Mouse (Mus musculus) thymus, postnatal 25 days (tissue): ENCODE data around the gene Nup188.

ENCODE experiments used
- DNase-seq: peaks from one replicate; pipeline ENCODE4 v3.0.0; 2022

The Nup188 gene

DNA sequence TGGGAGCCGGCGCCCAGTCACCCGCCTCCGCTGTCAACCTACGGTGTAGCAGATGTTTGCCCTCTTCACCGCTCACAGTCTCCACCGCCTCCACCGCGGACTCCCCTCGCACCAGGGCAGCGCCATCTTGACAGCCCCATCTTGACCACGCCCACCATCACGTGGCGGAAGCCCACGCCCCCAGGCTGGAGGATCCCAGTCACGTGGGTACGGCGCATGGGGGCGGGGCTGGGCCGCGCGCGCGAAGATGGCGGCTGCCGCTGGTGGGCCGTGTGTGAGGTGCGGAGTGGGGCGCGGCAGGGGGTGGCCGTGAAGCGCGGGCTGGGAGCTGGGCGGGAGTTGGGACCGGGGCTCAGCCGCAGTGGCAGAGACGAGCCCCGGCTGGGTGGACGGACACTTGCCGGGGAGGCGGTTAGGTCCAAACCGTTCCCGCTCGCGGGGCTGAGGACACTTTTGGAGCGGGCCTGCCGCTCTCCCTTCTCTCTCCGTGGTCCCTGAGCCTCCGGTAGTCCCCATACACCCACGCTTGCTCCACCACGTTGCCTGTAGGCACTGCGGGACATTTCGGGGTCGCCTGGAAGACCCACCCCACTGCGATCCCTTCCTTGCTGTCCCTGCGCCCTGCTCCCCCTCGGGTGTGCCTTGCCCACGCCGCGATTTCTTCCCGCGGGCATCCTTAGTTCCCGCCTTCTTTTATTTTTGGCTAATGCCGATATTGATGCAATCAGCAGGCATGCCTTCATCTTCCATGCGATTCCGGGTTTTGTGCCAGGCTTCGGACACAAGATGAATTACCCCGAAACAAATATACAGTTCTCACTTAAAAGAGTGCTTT lies at the start of gene Nup188, which contains the start of gene Dolk:
Nup188 (plus strand) TSS at position 206 of the 835 bp plus-strand sequence.
Dolk (minus strand) TSS at position 143 of the 835 bp plus-strand sequence.
- peak; percentile 98 for DNase-seq

DNA sequence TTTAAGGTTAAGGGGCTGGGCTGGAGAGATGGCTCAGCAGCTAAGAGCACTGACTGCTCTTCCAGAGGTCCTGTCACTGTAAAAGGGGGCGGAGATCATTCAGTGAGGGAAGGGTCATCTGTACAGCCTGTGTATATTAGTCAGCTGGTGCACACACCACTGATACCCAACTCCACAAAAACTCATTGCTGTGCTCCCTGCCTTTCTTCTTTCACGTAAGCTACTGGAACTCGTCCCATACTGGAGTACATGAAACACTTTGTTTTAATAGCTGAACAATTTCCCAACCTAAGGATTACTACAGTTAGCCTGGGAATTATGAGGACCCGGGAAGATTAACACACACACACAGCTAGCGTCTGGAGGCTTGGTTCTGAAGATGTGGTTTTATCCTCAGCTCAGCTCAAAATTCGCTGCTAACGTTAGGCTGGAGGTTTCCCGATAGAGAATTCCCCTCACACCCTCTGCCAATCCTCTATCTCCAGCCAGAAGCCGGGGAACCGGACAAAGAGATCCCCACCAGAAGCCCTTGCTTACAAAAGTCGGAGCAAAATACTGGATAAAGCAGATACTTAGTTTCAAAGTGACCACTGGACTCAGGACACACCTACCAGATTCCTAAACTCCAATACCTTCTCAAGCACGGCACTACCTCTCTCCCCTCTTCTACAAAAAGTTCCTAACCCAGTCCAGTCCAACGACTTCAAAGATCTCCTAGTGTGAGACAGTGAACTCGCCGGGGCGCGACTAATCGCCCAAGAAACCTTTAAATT lies 49.6 kb upstream of the Nup188 start:
- no peak for DNase-seq

- peak; percentile 100 for DNase-seq
Observed at GRCm38 (mm10) chr2:30237199-30237880, 48.9 kb upstream of the Nup188 start, which contains the start of gene Lrrc8a. Gene Lrrc8a (plus strand): TSS chr2:30237715.

GRCm38 (mm10) chr2:30237881-30238280 lies 48.3 kb upstream of the Nup188 start:
- DNase-seq = peak; percentile 76

DNA sequence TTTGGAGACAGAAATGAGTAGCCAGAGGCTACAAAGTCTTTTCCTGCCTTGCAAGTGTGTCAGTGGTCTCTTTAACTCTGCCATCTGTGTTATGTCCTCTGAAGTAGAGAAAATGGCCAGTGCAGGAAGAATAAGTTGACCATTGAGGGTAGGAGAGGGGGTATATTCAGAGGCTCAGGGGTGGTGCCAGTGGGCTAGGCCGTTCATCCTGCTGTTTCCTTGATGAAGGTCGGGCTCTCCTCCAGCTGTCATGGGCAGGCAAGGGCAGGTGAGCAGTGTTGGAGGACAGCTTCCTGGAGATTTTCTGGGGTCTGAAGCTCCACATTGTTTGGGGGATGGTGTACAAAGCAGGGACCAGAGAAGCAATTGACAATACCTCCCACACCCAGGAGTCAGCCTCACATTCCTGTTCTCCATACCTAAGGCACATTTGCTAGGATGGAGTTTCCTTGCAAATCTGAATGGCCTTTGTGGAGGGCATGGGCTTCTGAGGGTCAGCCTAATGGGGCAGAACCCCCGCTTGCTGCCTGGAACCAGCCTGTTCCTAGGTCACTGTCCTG lies 47.2 kb upstream of the Nup188 start:
- no peak for DNase-seq

DNA sequence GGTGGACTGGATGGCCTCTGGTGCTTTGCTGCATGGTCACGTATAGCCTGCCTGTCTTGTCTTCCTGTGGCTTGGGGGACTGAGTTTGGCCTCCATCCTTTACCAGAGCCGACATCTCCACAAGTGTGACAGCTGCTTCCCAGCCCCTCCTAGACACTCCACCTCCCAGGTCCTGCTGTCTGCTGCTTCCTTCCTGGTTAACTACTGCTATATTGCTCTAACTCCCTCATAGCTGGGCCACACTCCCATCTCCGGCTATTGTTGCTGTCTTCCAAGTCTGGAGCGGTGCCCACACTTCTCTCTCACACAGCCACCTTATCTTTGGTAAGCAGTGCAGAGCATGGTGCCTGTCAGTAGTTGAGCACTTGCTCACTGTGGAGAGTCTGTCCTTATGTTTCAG lies 46.4 kb upstream of the Nup188 start:
- no peak for DNase-seq

DNA sequence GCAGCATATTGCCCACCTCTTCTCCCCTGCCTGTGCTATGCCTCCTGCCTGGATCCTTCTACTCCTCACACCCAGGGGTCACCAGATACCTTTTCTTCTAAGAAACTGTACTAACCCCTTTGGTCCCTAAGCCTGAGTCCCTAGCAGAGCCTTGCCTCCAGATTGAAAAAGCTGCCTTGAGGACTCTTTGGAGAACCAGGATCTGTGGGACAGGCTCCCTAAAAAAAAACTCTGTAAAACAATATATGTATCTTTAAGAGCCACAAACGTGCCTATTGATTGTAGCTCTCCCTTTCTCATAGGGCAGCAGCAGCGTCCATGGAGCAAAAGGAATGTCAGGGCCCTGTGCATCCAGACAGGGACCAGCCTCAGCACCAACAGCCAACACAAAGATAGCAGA lies 45.9 kb upstream of the Nup188 start, which contains the start of gene Gm28035:
Gm28035 (plus strand) TSS at position 301 of the 400 bp plus-strand sequence.
- DNase-seq = no peak

DNA sequence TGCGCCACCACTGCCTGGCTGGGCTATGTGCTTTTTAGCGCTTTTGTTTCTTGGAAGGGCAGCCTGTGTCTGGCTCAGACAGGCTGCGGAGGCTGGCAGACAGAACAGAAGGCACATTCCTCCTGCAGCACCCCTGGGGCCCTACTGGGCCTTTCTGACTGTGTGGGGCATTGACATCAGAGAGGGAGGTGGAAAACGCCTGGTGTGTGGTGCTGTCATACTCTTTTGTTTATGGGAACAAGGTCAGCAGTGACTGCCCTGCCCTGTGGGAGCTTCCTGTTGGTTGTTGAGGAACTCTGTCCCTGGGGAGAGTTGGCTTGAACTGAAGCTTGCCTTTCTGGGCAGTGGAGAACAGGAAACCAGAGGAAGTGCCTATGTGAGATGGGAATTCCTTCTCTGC lies 43.7 kb upstream of the Nup188 start:
- no peak for DNase-seq

GRCm38 (mm10) chr2:30243391-30243790 lies 42.8 kb upstream of the Nup188 start:
- no peak for DNase-seq

DNA sequence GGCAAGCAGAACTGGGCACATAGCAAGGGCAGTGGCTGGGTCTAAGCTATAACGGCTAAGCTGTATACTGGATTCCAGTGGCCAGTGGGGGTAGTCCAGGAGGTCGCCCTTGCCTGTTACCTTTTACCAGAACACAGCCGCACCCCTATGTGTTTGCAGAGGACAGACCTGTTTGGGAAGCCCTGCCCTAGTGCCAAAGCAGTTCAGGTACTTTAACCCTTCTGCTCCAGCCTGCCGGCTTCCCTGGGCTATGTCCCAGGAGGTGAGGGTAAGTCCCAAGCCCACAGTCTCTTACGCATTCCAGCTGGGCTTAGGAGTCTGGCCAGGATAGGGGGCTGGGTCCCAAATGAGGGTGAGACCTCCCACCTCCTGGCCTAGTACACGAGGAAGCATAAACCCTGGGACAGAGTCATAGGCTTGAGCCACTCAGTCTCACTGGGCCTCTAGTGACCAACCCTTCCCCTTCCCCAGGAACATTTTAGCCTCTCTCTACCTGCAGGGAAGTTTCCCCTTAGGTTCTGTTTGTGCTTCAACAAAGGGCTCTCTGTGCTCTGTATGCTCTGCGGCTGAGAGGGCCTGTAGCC lies 41.5 kb upstream of the Nup188 start:
- no peak for DNase-seq

DNA sequence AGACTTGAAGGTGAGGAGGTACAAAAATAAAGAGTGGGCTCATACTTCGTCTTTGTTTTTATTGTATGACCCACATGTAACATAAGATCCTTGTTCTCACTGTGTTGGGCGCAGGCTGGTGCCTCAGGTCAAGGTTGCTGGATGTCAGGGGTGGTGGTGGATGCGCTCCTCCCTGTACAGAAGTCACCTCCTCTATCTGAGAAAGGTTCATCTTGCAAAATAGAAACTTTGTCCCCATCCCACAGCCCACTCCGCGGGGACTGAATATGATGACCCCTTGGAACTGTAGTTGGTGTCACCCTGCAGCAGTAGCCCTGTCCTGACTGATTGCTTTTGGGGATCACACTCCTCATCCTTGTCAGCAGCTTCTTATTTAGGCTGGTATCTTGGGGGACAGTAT lies 39.2 kb upstream of the Nup188 start:
- no peak for DNase-seq

- DNase-seq = no peak
Observed at GRCm38 (mm10) chr2:30247681-30248080, 38.5 kb upstream of the Nup188 start.

DNA sequence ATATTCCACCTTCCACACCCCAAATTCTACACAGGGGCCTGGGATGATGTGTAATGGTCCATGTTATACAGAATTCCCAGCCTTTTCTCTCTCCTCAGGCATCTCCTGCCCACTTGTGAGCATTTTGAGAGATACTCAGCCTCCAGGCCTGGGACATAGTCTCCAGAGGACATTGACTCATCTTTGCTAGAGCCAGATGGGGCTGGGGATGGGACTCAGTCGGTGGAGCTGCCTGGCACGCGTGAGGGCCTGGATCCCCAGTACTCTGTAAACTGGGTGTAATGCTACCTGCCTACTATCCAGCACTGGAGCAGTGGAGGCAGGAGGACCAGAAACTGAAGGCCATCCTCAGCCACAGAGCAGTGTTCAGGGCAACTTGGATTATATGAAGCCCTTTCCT lies 37.0 kb upstream of the Nup188 start:
- no peak for DNase-seq

GRCm38 (mm10) chr2:30250166-30251128 lies 35.8 kb upstream of the Nup188 start:
- DNase-seq = no peak

GRCm38 (mm10) chr2:30251417-30252104 lies 34.6 kb upstream of the Nup188 start:
- peak; percentile 86 for DNase-seq

- no peak for DNase-seq
Observed at GRCm38 (mm10) chr2:30252521-30252920, 33.7 kb upstream of the Nup188 start.

DNA sequence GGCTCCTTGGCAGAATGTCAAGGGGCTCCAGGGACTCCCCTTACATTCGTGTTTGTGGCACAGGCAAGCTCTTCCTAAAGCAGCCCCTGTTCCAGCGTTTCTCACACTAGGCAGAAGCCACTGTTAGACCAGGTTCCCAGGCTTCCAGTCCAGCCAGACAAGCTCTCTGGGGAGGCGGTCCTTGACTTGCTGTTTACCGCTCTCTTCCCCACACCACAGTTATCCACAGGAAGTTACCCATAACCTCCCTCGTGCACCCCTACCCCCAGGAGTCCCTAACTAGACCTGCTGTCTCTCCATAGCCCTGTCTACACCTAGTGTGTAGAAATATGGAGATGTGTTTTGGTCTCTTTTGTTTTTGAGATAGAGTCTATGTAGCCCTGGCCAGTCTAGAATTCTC lies 32.4 kb upstream of the Nup188 start:
- peak; percentile 30 for DNase-seq

DNA sequence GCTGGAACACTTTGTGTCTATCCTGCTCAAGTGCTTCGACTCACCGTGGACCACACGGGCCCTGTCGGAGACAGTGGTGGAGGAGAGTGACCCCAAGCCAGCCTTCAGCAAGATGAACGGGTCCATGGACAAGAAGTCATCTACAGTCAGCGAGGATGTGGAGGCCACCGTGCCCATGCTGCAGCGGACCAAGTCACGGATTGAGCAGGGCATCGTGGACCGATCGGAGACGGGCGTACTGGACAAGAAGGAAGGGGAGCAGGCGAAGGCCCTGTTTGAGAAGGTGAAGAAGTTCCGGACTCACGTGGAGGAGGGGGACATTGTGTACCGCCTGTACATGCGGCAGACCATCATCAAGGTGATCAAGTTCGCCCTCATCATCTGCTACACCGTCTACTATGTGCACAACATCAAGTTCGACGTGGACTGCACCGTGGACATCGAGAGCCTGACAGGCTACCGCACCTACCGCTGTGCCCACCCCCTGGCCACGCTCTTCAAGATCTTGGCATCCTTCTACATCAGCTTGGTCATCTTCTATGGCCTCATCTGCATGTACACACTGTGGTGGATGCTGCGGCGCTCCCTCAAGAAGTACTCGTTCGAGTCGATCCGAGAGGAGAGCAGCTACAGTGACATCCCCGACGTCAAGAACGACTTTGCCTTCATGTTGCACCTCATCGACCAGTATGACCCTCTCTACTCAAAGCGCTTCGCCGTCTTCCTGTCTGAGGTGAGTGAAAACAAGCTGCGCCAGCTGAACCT lies 30.4 kb upstream of the Nup188 start:
- no peak for DNase-seq

DNA sequence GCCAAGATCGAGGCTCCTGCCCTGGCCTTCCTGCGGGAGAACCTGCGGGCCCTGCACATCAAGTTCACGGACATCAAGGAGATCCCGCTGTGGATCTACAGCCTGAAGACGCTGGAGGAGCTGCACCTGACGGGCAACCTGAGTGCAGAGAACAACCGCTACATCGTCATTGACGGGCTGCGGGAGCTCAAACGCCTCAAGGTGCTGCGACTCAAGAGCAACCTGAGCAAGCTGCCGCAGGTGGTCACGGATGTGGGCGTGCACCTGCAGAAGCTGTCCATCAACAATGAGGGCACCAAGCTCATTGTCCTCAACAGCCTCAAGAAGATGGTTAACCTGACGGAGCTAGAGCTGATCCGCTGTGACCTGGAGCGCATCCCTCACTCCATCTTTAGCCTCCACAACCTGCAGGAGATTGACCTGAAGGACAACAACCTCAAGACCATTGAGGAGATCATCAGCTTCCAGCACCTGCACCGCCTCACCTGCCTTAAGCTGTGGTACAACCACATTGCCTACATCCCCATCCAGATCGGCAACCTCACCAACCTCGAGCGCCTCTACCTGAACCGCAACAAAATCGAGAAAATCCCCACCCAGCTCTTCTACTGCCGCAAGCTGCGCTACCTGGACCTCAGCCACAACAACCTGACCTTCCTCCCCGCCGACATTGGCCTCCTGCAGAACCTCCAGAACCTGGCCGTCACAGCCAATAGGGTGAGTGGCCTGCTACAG lies 29.4 kb upstream of the Nup188 start:
- no peak for DNase-seq
